Mouse (Mus musculus) brown adipose tissue, adult 24 weeks (tissue): Measurements from ENCODE around the gene Ppard. TPM values are rescaled to one million over a fixed set of nuclear protein-coding genes. Genes with fewer than 3 reads are reported as not detected.

Source experiments
- H3K27ac ChIP-seq: fragments of 200-500 bp; replicated peaks from 2 replicates; pipeline ENCODE4 v1.5.1; 2012; ENCODE audit warnings: low read depth, mild to moderate bottlenecking, low read length
- H3K4me1 ChIP-seq: fragments of 200-500 bp; 2 replicates; pipeline ENCODE4 v1.6.1; 2012; ENCODE audit warnings: low read length, mixed read lengths; ENCODE audit not compliant: control insufficient read depth, insufficient read depth, insufficient read length
- H3K4me3 ChIP-seq: fragments of 200-500 bp; 2 replicates; pipeline ENCODE4 v1.5.1; 2012; ENCODE audit warnings: low read depth, mild to moderate bottlenecking, low read length, moderate library complexity; ENCODE audit not compliant: insufficient read depth
- polyA plus RNA-seq: library from polyadenylated mRNA; stranded (reverse); fragments of >200 nt; gene quantifications from 2 replicates; pipeline ENCODE4 v1.2.4, GENCODE M21; 2012; ENCODE audit not compliant: missing spikeins, insufficient read depth, insufficient read length

The Ppard gene
- polyA plus RNA-seq, 1 experiment: 15.2 TPM

- Histone ChIP-seq H3K4me1 (peaks cover 11% of the 10 kb centered on the region; the same call in 1 of the 2 replicates), H3K27ac (no peak overlapping the region), H3K4me3 (no peak overlapping the region)
Observed at GRCm38 (mm10) chr17:28259890-28260542, 27.5 kb downstream of the Ppard start.

GRCm38 (mm10) chr17:28260543-28260909 is 28.0 kb downstream of the Ppard start:
- peaks cover 8% of the 10 kb centered on the region; the same call in 1 of the 2 replicates for H3K4me1 ChIP-seq
- no peak overlapping the region for H3K27ac ChIP-seq

GRCm38 (mm10) chr17:28261795-28262194 is 29.3 kb downstream of the Ppard start:
- H3K4me1 ChIP-seq: 0 out of 2 replicates have a peak, but pooled peaks cover 2% of the 10 kb centered on the region
- H3K4me3 ChIP-seq: no peak overlapping the region
- no peak overlapping the region for H3K27ac ChIP-seq

More at GRCm38 (mm10) chr17:28260543-28260909, 28.0 kb downstream of the Ppard start:
- no peak overlapping the region for H3K4me3 ChIP-seq

- no peak overlapping the region for H3K27ac ChIP-seq
- no peaks in the 10 kb centered on the region for H3K4me1 ChIP-seq
- H3K4me3 ChIP-seq: no peak overlapping the region
Observed at GRCm38 (mm10) chr17:28263181-28263894, 30.8 kb downstream of the Ppard start.

GRCm38 (mm10) chr17:28267251-28267650 is 34.8 kb downstream of the Ppard start:
- no peak overlapping the region for H3K27ac ChIP-seq
- H3K4me3 ChIP-seq: no peak overlapping the region
- peaks cover 6% of the 10 kb centered on the region; the same call in 1 of the 2 replicates for H3K4me1 ChIP-seq

- Histone ChIP-seq H3K4me3 (no peak overlapping the region), H3K4me1 (peaks cover 6% of the 10 kb centered on the region; the same call in 1 of the 2 replicates), H3K27ac (no peak overlapping the region)
Observed at GRCm38 (mm10) chr17:28270165-28270564, 37.7 kb downstream of the Ppard start.

GRCm38 (mm10) chr17:28271537-28272266 is 39.2 kb downstream of the Ppard start:
- H3K4me1 ChIP-seq: peaks cover 6% of the 10 kb centered on the region; the same call in 1 of the 2 replicates
- no peak overlapping the region for H3K27ac ChIP-seq
- H3K4me3 ChIP-seq: no peak overlapping the region

- Histone ChIP-seq H3K27ac (no peak overlapping the region), H3K4me1 (peaks cover 6% of the 10 kb centered on the region; the same call in 1 of the 2 replicates)
Observed at GRCm38 (mm10) chr17:28272281-28272680, 39.8 kb downstream of the Ppard start.

GRCm38 (mm10) chr17:28272837-28273236 is 40.3 kb downstream of the Ppard start:
- no peak overlapping the region for H3K27ac ChIP-seq

More at GRCm38 (mm10) chr17:28272281-28272680, 39.8 kb downstream of the Ppard start:
- no peak overlapping the region for H3K4me3 ChIP-seq

GRCm38 (mm10) chr17:28274739-28275138 is 42.2 kb downstream of the Ppard start:
- Histone ChIP-seq H3K4me3 (no peak overlapping the region), H3K4me1 (peaks cover 12% of the 10 kb centered on the region), H3K27ac (no peak overlapping the region)

More at GRCm38 (mm10) chr17:28272837-28273236, 40.3 kb downstream of the Ppard start:
- H3K4me1 ChIP-seq: peaks cover 6% of the 10 kb centered on the region; the same call in 1 of the 2 replicates
- H3K4me3 ChIP-seq: no peak overlapping the region

- peaks cover 21% of the 10 kb centered on the region for H3K4me1 ChIP-seq
- no peak overlapping the region for H3K4me3 ChIP-seq
- no peak overlapping the region for H3K27ac ChIP-seq
Observed at GRCm38 (mm10) chr17:28277226-28277625, 44.7 kb downstream of the Ppard start.

- H3K4me3 ChIP-seq: no peak overlapping the region
- no peak overlapping the region for H3K27ac ChIP-seq
Observed at GRCm38 (mm10) chr17:28277721-28278120, 45.2 kb downstream of the Ppard start.

GRCm38 (mm10) chr17:28278156-28278555 is 45.7 kb downstream of the Ppard start:
- Histone ChIP-seq H3K4me1 (peaks cover 22% of the 10 kb centered on the region), H3K27ac (no peak overlapping the region), H3K4me3 (no peak overlapping the region)

More at GRCm38 (mm10) chr17:28277721-28278120, 45.2 kb downstream of the Ppard start:
- H3K4me1 ChIP-seq: peaks cover 21% of the 10 kb centered on the region

- Histone ChIP-seq H3K4me3 (no peak overlapping the region), H3K27ac (no peak overlapping the region), H3K4me1 (peaks cover 23% of the 10 kb centered on the region)
Observed at GRCm38 (mm10) chr17:28279236-28279635, 46.7 kb downstream of the Ppard start.
